ENCODE assay signal across 28 mouse cellular contexts in the genomic region with DNA sequence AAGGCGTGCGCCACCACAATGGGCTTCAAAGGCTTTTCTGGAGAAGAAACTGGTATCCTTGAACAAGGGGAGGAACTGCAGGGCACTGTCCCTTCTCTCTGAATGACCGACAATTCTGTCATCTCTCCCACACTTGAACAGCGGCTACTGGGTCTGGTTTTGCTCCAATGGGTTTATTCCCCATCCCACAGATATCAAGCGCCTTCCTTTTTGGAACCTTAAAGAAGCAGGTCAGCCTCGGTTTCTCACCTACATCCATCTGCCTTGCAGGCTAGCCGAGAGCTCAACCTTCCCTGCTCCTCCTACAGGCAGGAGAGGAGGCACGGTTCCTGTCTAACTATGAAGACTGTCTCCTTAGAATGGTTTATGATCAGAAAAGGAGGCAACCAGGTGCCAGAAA. TPM values are rescaled to one million over a fixed set of nuclear protein-coding genes. Genes with fewer than 3 reads are reported as not detected.
A peak's percentile ranks its signal among the peaks of the same experiment; 100 is the strongest.
DNase-seq lines count a peak whose midpoint lies in the region; TF ChIP-seq lines count a peak whose summit lies in the region.
"Had no signal": no experiment of that assay in that cellular context is flagged by ENCODE, and none has a peak within 500 bp of the region (broad histone marks: within the 10 kb centered on the region; RNA-seq: fewer than 3 reads in every experiment).

No protein-coding gene starts in this region.

- no peaks in the 10 kb centered on the region for H3K79me2 ChIP-seq in CH12.LX (replicated peaks; ENCODE audit: control insufficient read depth, extremely low read depth, insufficient read depth, poor library complexity, severe bottlenecking)

- no peak for TF ChIP-seq EP300 in CH12.LX (IDR thresholded peaks at IDR 0.05; ENCODE audit: low read length)

- TF ChIP-seq POLR2A in CH12.LX (IDR thresholded peaks at IDR 0.05; ENCODE audit: low read depth, low read length) = no peak; the same call in 1 of the 2 replicates

- H3K4me3 ChIP-seq in CH12.LX (replicated peaks in 1 of 3; ENCODE audit: low read depth in 2 of 3, low read length in 2 of 3, poor library complexity in 1 of 3) = no peak overlapping the region
- H3K4me3 ChIP-seq in gastrocnemius, adult 2 months = no peak overlapping the region
- H3K4me3 ChIP-seq: embryonic facial prominence, embryonic 13.5 days; embryonic facial prominence, embryonic 15.5 days; erythroblast, embryonic 14.5 days; forebrain, embryonic 10.5 days; forebrain, embryonic 12.5 days had no signal

- TF ChIP-seq RAD21 in CH12.LX (IDR thresholded peaks at IDR 0.05; ENCODE audit: low read depth, low read length) = no peak; the same call in 1 of the 2 replicates

- DNase-seq in heart, adult 11 months = peak; percentile 68
- no peak for DNase-seq in heart, postnatal 14 days
- DNase-seq in A20 (ENCODE audit: low read depth, low spot score) (peak; percentile 26), CH12.LX (ENCODE audit: extremely low read depth) (no peak)
- DNase-seq in gastrocnemius, adult 2 months = no peak
- DNase-seq: adrenal gland, adult 8-10 months; adrenal gland, postnatal 14 days; adrenal gland, postnatal 36 days; B cell, adult 2 months; cerebellum, adult 11 months; cerebellum, adult 18-20 months; cerebellum, adult 8-10 months; cerebellum, adult 9-11 months; cerebellum, postnatal 14 days; cerebellum, postnatal 36 days; embryo, embryonic 11 days had no signal

- no peaks in the 10 kb centered on the region for H3K9me3 ChIP-seq in CH12.LX (replicated peaks; ENCODE audit: low read length)
- H3K9me3 ChIP-seq: embryonic facial prominence, embryonic 13.5 days; embryonic facial prominence, embryonic 15.5 days; forebrain, embryonic 10.5 days; forebrain, embryonic 12.5 days had no signal

- no peak; a peak in 1 of 4 replicates for TF ChIP-seq CTCF in CH12.LX (conservative IDR thresholded peaks at IDR 0.05 in 1 of 2, IDR thresholded peaks at IDR 0.05 in 1 of 2; ENCODE audit: low read depth in 2 of 2, low read length in 2 of 2)
- no peak for TF ChIP-seq CTCF in gastrocnemius, adult 2 months (IDR thresholded peaks at IDR 0.05)

- intact Hi-C loops in heart, postnatal 14 days (cut with DNase I) = no loop called here
- intact Hi-C loops in gastrocnemius, adult 2 months (cut with DNase I) = no loop called here

- H3K27ac ChIP-seq in CH12.LX (ENCODE audit: insufficient read depth, low read depth) = peak overlapping the region; percentile 99
- no peak overlapping the region for H3K27ac ChIP-seq in gastrocnemius, adult 2 months
- H3K27ac ChIP-seq: embryonic facial prominence, embryonic 13.5 days; embryonic facial prominence, embryonic 15.5 days; forebrain, embryonic 10.5 days; forebrain, embryonic 12.5 days had no signal

- in situ Hi-C loops in CH12.LX (cut with MboI; ENCODE audit: low pct_ligation_motif_present, low pct_unique_long_range_greater_than_20kb, low sequenced_read_pairs) = no loop called here

- no peaks in the 10 kb centered on the region for H3K27me3 ChIP-seq in CH12.LX (replicated peaks)
- H3K27me3 ChIP-seq: embryonic facial prominence, embryonic 13.5 days; embryonic facial prominence, embryonic 15.5 days; forebrain, embryonic 12.5 days had no signal

- H3K36me3 ChIP-seq in CH12.LX (replicated peaks in 1 of 2; ENCODE audit: control insufficient read depth in 1 of 2, insufficient read depth in 1 of 2, low read length in 1 of 2) = peaks cover 0 to 5% of the 10 kb centered on the region in 2 experiments

- H3K4me1 ChIP-seq in CH12.LX (ENCODE audit: control insufficient read depth in 1 of 2, insufficient read depth in 2 of 2) = peaks cover 55 to 92% of the 10 kb centered on the region in 2 experiments

- dilution Hi-C loops in CH12.LX (cut with MboI; ENCODE audit: extremely low pct_ligation_motif_present, extremely low pct_unique_long_range_greater_than_20kb, low sequenced_read_pairs) = no loop called here

- peak overlapping the region; percentile 58 for H3K4me2 ChIP-seq in CH12.LX (ENCODE audit: insufficient read depth, low read depth, poor library complexity, severe bottlenecking)
- H3K4me2 ChIP-seq: embryonic facial prominence, embryonic 13.5 days; embryonic facial prominence, embryonic 15.5 days; forebrain, embryonic 12.5 days had no signal

- peak overlapping the region; percentile 51 for H3K9ac ChIP-seq in CH12.LX (ENCODE audit: insufficient read depth, low read depth)
- H3K9ac ChIP-seq: embryonic facial prominence, embryonic 13.5 days; embryonic facial prominence, embryonic 15.5 days; forebrain, embryonic 12.5 days had no signal

TF ChIP-seq in CH12.LX, 34 proteins besides CTCF, POLR2A, EP300 and RAD21:
- TF ChIP-seq CHD2 (IDR thresholded peaks at IDR 0.05; ENCODE audit: low read length) (no peak), MEF2A (IDR thresholded peaks at IDR 0.05; ENCODE audit: borderline replicate concordance, low read depth, low read length) (no peak), USF2 (conservative IDR thresholded peaks at IDR 0.05; ENCODE audit: low read depth, low read length) (no peak), BHLHE40 (IDR thresholded peaks at IDR 0.05; ENCODE audit: low read depth, low read length) (no peak), SMC3 (IDR thresholded peaks at IDR 0.05; ENCODE audit: low read depth, low read length) (no peak; the same call in 1 of the 2 replicates), ELF1 (IDR thresholded peaks at IDR 0.05; ENCODE audit: low read depth, low read length) (no peak), UBTF (IDR thresholded peaks at IDR 0.05; ENCODE audit: low read depth, low read length) (no peak), MXI1 (IDR thresholded peaks at IDR 0.05; ENCODE audit: low read depth, low read length) (no peak), USF1 (IDR thresholded peaks at IDR 0.05; ENCODE audit: low read depth, low read length) (no peak), SIN3A (IDR thresholded peaks at IDR 0.05; ENCODE audit: low read length) (no peak), ZC3H11A (IDR thresholded peaks at IDR 0.05; ENCODE audit: low read depth, low read length) (no peak)

RNA-seq across cellular contexts. Expression of gene Il10, which starts 29.3 kb away (rescaled TPM):
- total RNA-seq in heart, postnatal 14 days (2021) = not detected
- total RNA-seq in CH12.LX (2012; rRNA removed) (389 and 399 TPM in 2 replicates), CH12.LX (2014; rRNA removed) (903 and 969 TPM in 2 replicates)
- 236 and 284 TPM in 2 replicates for polyA plus RNA-seq in CH12.LX (2012; ENCODE audit: insufficient read length, low read depth)
- not detected for total RNA-seq in gastrocnemius, adult 2 months (2021)
- total RNA-seq: adrenal gland, adult 18-20 months; adrenal gland, postnatal 14 days; adrenal gland, postnatal 36 days; common myeloid progenitor, adult 5-6 weeks; MEL had no signal
- polyA plus RNA-seq: brain, embryonic 14.5 days; embryonic facial prominence, embryonic 11.5 days; embryonic facial prominence, embryonic 13.5 days; embryonic facial prominence, embryonic 15.5 days; erythroblast, embryonic 14.5 days; forebrain, embryonic 10.5 days; forebrain, embryonic 12.5 days; forebrain, embryonic 14.5 days; frontal cortex, adult 2 months had no signal

RNA-seq across cellular contexts. Expression of gene Mapkapk2, which starts 48.7 kb away (rescaled TPM):
- 100 to 1,000 TPM; 209 to 221 TPM for total RNA-seq in heart, postnatal 14 days (2021)
- total RNA-seq in CH12.LX (2012; rRNA removed) (54.2 and 55.0 TPM in 2 replicates), CH12.LX (2014; rRNA removed) (58.6 and 62.9 TPM in 2 replicates)
- 63.5 and 68.6 TPM in 2 replicates for polyA plus RNA-seq in CH12.LX (2012; ENCODE audit: insufficient read length, low read depth)
- 100 to 1,000 TPM; 203 to 251 TPM for total RNA-seq in gastrocnemius, adult 2 months (2021)

Comparison
In these comparisons a context has a peak if more than half of its experiments do, and no peak if none do; other contexts are left out.
1. DNase-seq: peak in heart, adult 11 months (single experiment) and A20 (single experiment); none in heart, postnatal 14 days (0 of 2), CH12.LX (single experiment) and gastrocnemius, adult 2 months (single experiment).
2. RNA of gene Il10, which starts 29.3 kb away (total RNA-seq): 389 to 969 TPM in CH12.LX; not detected in heart, postnatal 14 days and not detected in gastrocnemius, adult 2 months; every median in the first group is over 100 times any median in the second.